Mouse (Mus musculus) lung, adult 18-20 months (tissue): ENCODE data around the gene Ntng2.

Experiments
- DNase-seq, 2 experiments: peaks; one replicate each; pipeline ENCODE4 v3.0.0; 2022; ENCODE audit warnings: mixed read lengths in 2 of 2

The Ntng2 gene

GRCm38 (mm10) chr2:29186209-29186608, 66.6 kb downstream of the Ntng2 start:
- DNase-seq: no peak

DNA sequence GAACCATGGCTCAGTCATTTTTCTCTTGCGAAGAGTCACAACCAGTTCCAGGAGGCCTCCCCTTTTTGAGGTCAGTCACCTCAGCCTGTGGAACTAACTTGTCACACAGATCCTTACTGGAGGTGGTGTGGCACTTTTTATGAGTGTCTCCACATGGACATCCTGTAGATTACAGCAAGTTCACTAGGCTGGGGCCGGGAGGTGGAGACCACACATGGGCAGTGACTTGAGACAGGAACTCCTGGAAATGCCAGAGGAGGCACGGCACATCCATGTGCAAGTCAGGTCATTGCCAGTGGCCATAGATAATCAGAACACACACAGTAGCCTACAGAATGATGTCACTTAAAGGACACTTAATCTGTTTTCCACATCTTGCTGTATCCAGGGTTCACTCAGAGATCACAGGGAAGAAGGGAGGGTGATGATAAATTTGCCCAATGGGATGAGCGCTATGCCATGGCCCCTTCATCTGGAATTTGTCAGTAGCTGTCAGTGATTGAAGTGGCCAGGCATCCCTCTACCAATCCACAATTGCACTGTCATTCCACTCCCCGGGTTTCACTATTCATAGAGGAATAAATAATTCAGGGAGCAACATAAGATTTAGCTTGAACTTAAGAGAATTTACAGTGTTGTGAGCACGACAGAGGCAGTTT, 69.4 kb downstream of the Ntng2 start:
- DNase-seq: no peak

GRCm38 (mm10) chr2:29181111-29181510, 71.7 kb downstream of the Ntng2 start:
- no peak for DNase-seq

GRCm38 (mm10) chr2:29179810-29180209, 73.0 kb downstream of the Ntng2 start:
- no peak for DNase-seq

DNA sequence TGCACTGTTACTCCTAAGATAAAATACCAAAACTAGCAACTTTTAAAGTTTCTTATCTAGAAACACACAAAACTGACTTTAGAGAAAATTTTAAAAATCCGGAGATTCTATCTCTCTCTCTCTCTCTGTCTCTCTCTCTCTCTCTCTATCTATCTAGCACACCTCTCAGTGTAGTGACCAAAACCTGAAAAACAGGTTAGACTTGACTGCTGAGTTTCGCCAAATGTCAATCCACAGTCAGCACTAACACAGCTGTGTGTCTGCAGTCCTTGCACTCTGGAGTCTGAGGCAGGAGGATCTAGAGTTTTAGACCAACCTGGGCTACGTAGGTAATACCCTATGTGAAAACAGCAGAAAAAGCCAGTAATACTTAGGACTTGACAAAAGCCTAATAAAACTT, 77.9 kb downstream of the Ntng2 start:
- DNase-seq: peak in 1 of 2 experiments; percentile 31

- DNase-seq: no peak
These were observed 84.7 kb downstream of the Ntng2 start for GRCm38 (mm10) chr2:29168067-29168466.

- no peak for DNase-seq
These were observed 100.9 kb downstream of the Ntng2 start for GRCm38 (mm10) chr2:29151941-29152340.
